ENCODE assay signal across 9 mouse cellular contexts in genomic region chr13:49400139-49400538, GRCm38 (mm10). TPM values are rescaled to one million over a fixed set of nuclear protein-coding genes. Genes with fewer than 3 reads are reported as not detected.
A peak's percentile ranks its signal among the peaks of the same experiment; 100 is the strongest.
DNase-seq lines count a peak whose midpoint lies in the region; ATAC-seq and TF ChIP-seq lines count a peak whose summit lies in the region.
"Had no signal": no experiment of that assay in that cellular context is flagged by ENCODE, and none has a peak within 500 bp of the region (broad histone marks: within the 10 kb centered on the region; RNA-seq: fewer than 3 reads in every experiment).

No protein-coding gene starts in this region.

- H3K27me3 ChIP-seq in midbrain, embryonic 13.5 days, result no peaks in the 10 kb centered on the region
- no peaks in the 10 kb centered on the region for H3K27me3 ChIP-seq in midbrain, embryonic 11.5 days (ENCODE audit: control insufficient read depth, insufficient read depth, low read length)
- no peaks in the 10 kb centered on the region for H3K27me3 ChIP-seq in heart, embryonic 16.5 days (ENCODE audit: control insufficient read depth, insufficient read depth, low read length)
- H3K27me3 ChIP-seq in limb, embryonic 14.5 days (ENCODE audit: control insufficient read depth, insufficient read depth, low read length), result no peaks in the 10 kb centered on the region
- no peaks in the 10 kb centered on the region for H3K27me3 ChIP-seq in stomach, embryonic 15.5 days (replicated peaks)

- H3K27ac ChIP-seq in midbrain, embryonic 13.5 days, result no peak overlapping the region
- no peak overlapping the region for H3K27ac ChIP-seq in midbrain, embryonic 11.5 days (ENCODE audit: low read depth, low read length)
- H3K27ac ChIP-seq in heart, embryonic 16.5 days (ENCODE audit: low read length), result peak overlapping the region; percentile 56; the same call in 1 of the 2 replicates
- H3K27ac ChIP-seq in limb, embryonic 14.5 days (replicated peaks; ENCODE audit: low read depth, low read length), result no peak overlapping the region
- no peak overlapping the region for H3K27ac ChIP-seq in stomach, embryonic 15.5 days
- H3K27ac ChIP-seq: macrophage had no signal

- H3K36me3 ChIP-seq in midbrain, embryonic 13.5 days, result no peaks in the 10 kb centered on the region; the same call in 1 of the 2 replicates
- no peaks in the 10 kb centered on the region for H3K36me3 ChIP-seq in midbrain, embryonic 11.5 days (ENCODE audit: control insufficient read depth, insufficient read depth, low read length)
- H3K36me3 ChIP-seq in heart, embryonic 16.5 days (ENCODE audit: control insufficient read depth, insufficient read depth), result no peaks in the 10 kb centered on the region
- no peaks in the 10 kb centered on the region for H3K36me3 ChIP-seq in limb, embryonic 14.5 days (ENCODE audit: control insufficient read depth, insufficient read depth, low read length)
- no peaks in the 10 kb centered on the region for H3K36me3 ChIP-seq in stomach, embryonic 15.5 days

- TF ChIP-seq POLR2A in limb, embryonic 14.5 days (IDR thresholded peaks at IDR 0.05; ENCODE audit: borderline replicate concordance, extremely low read depth, insufficient read depth, insufficient read length), result no peak

- peak; percentile 58; the same call in 1 of the 2 replicates for ATAC-seq in midbrain, embryonic 13.5 days
- no peak for ATAC-seq in midbrain, embryonic 11.5 days (ENCODE audit: low FRiP score)
- ATAC-seq in heart, embryonic 16.5 days (replicated peaks; ENCODE audit: extremely low read depth, insufficient read depth, low FRiP score), result peak; percentile 82
- peak; percentile 55; the same call in 1 of the 2 replicates for ATAC-seq in limb, embryonic 14.5 days (ENCODE audit: low FRiP score, low read depth)
- peak; percentile 37; the same call in 1 of the 2 replicates for ATAC-seq in stomach, embryonic 15.5 days (ENCODE audit: insufficient read depth, low FRiP score, low read depth)

- 77% methylated on average over 6 of the region's 6 CpGs for WGBS in midbrain, embryonic 13.5 days
- 76% methylated on average over 6 of the region's 6 CpGs for WGBS in midbrain, embryonic 11.5 days
- 28% methylated on average over 6 of the region's 6 CpGs for WGBS in heart, embryonic 16.5 days
- 37% methylated on average over 6 of the region's 6 CpGs for WGBS in limb, embryonic 14.5 days
- 43% methylated on average over 6 of the region's 6 CpGs for WGBS in stomach, embryonic 15.5 days

- no peak overlapping the region for H3K4me2 ChIP-seq in midbrain, embryonic 13.5 days (replicated peaks)
- H3K4me2 ChIP-seq in midbrain, embryonic 11.5 days, result no peak overlapping the region
- H3K4me2 ChIP-seq in heart, embryonic 16.5 days (ENCODE audit: low read depth, low read length), result no peak overlapping the region
- no peak overlapping the region for H3K4me2 ChIP-seq in limb, embryonic 14.5 days (replicated peaks; ENCODE audit: low read depth, low read length, severe bottlenecking)
- no peak overlapping the region for H3K4me2 ChIP-seq in stomach, embryonic 15.5 days

- no peaks in the 10 kb centered on the region for H3K9me3 ChIP-seq in midbrain, embryonic 13.5 days
- H3K9me3 ChIP-seq in midbrain, embryonic 11.5 days (ENCODE audit: control insufficient read depth, low read length), result no peaks in the 10 kb centered on the region
- H3K9me3 ChIP-seq in heart, embryonic 16.5 days (replicated peaks; ENCODE audit: control insufficient read depth, low read length), result no peaks in the 10 kb centered on the region
- H3K9me3 ChIP-seq in limb, embryonic 14.5 days (ENCODE audit: control insufficient read depth, low read length), result no peaks in the 10 kb centered on the region
- no peaks in the 10 kb centered on the region for H3K9me3 ChIP-seq in stomach, embryonic 15.5 days

- no peaks in the 10 kb centered on the region for H3K4me1 ChIP-seq in midbrain, embryonic 13.5 days (replicated peaks)
- H3K4me1 ChIP-seq in midbrain, embryonic 11.5 days (ENCODE audit: control insufficient read depth, insufficient read depth, low read length), result no peaks in the 10 kb centered on the region
- peaks cover 4% of the 10 kb centered on the region for H3K4me1 ChIP-seq in heart, embryonic 16.5 days (ENCODE audit: control insufficient read depth, insufficient read depth, low read length)
- H3K4me1 ChIP-seq in limb, embryonic 14.5 days (ENCODE audit: control insufficient read depth, insufficient read depth, low read length), result no peaks in the 10 kb centered on the region
- H3K4me1 ChIP-seq in stomach, embryonic 15.5 days, result 0 out of 2 replicates have a peak, but pooled peaks cover 3% of the 10 kb centered on the region

- no peak overlapping the region for H3K9ac ChIP-seq in midbrain, embryonic 13.5 days (replicated peaks)
- H3K9ac ChIP-seq in midbrain, embryonic 11.5 days (ENCODE audit: low read length), result no peak overlapping the region
- no peak overlapping the region for H3K9ac ChIP-seq in heart, embryonic 16.5 days (ENCODE audit: low read length)
- H3K9ac ChIP-seq in limb, embryonic 14.5 days (ENCODE audit: low read depth, low read length, severe bottlenecking), result no peak overlapping the region
- no peak overlapping the region for H3K9ac ChIP-seq in stomach, embryonic 15.5 days

- no peak overlapping the region for H3K4me3 ChIP-seq in midbrain, embryonic 13.5 days (replicated peaks)
- H3K4me3 ChIP-seq in midbrain, embryonic 11.5 days (ENCODE audit: low read depth, low read length), result no peak overlapping the region
- no peak overlapping the region for H3K4me3 ChIP-seq in heart, embryonic 16.5 days (ENCODE audit: low read length)
- H3K4me3 ChIP-seq in limb, embryonic 14.5 days (replicated peaks; ENCODE audit: low read length), result no peak overlapping the region
- no peak overlapping the region for H3K4me3 ChIP-seq in stomach, embryonic 15.5 days (replicated peaks)

- DNase-seq in midbrain, embryonic 11.5 days (ENCODE audit: low spot score, missing footprints), result no peak
- DNase-seq in brain, adult 2 months (ENCODE audit: low read depth, low spot score), result peak; percentile 79
- DNase-seq in limb, embryonic 14.5 days (ENCODE audit: low spot score), result peak; percentile 67
- no peak for DNase-seq in urinary bladder, postnatal 4 days (ENCODE audit: low spot score in 2 of 2)
- DNase-seq in thymus, postnatal 14 days, result no peak

RNA-seq across cellular contexts. Expression of gene Ippk, which starts 20.9 kb away (rescaled TPM):
- polyA plus RNA-seq in midbrain, embryonic 13.5 days (2015; fragmentation: Nextera tagmentation; extraction: Ambion mirVana), result 14.2 and 14.9 TPM in 2 replicates
- 13.7 and 18.3 TPM in 2 replicates for polyA plus RNA-seq in midbrain, embryonic 11.5 days (2014; fragmentation: Nextera tagmentation; extraction: Ambion mirVana)
- polyA plus RNA-seq in heart, embryonic 16.5 days (2015; fragmentation: Nextera tagmentation; extraction: Ambion mirVana), result 11.1 and 11.8 TPM in 2 replicates
- 9.0 and 9.8 TPM in 2 replicates for polyA plus RNA-seq in limb, embryonic 14.5 days (2012; rRNA removed)
- polyA plus RNA-seq in limb, embryonic 14.5 days (2014; fragmentation: Nextera tagmentation; extraction: Ambion mirVana), result 14.3 and 14.5 TPM in 2 replicates
- polyA plus RNA-seq in stomach, embryonic 15.5 days (2015; fragmentation: Nextera tagmentation; extraction: Ambion mirVana), result 17.3 and 20.9 TPM in 2 replicates

RNA-seq across cellular contexts. Expression of gene Bicd2, which starts 58.8 kb away (rescaled TPM):
- 24.0 and 26.6 TPM in 2 replicates for polyA plus RNA-seq in midbrain, embryonic 13.5 days (2015; fragmentation: Nextera tagmentation; extraction: Ambion mirVana)
- 24.8 and 25.3 TPM in 2 replicates for polyA plus RNA-seq in midbrain, embryonic 11.5 days (2014; fragmentation: Nextera tagmentation; extraction: Ambion mirVana)
- polyA plus RNA-seq in heart, embryonic 16.5 days (2015; fragmentation: Nextera tagmentation; extraction: Ambion mirVana), result 55.9 and 59.8 TPM in 2 replicates
- polyA plus RNA-seq in limb, embryonic 14.5 days (2012; rRNA removed), result 30.5 and 30.7 TPM in 2 replicates
- 30.8 and 34.1 TPM in 2 replicates for polyA plus RNA-seq in limb, embryonic 14.5 days (2014; fragmentation: Nextera tagmentation; extraction: Ambion mirVana)
- polyA plus RNA-seq in stomach, embryonic 15.5 days (2015; fragmentation: Nextera tagmentation; extraction: Ambion mirVana), result 23.5 and 26.2 TPM in 2 replicates

Comparison
In these comparisons a context has a peak if more than half of its experiments do, and no peak if none do; other contexts are left out.
1. DNase-seq: peak in brain, adult 2 months (single experiment) and limb, embryonic 14.5 days (single experiment); none in midbrain, embryonic 11.5 days (single experiment), urinary bladder, postnatal 4 days (0 of 2) and thymus, postnatal 14 days (single experiment).